14 mouse cellular contexts compared by ENCODE assay signal in genomic region chr15:61455042-61455441, GRCm38 (mm10).
"Had no signal": no experiment of that assay in that cellular context is flagged by ENCODE, and none has a peak within 500 bp of the region (broad histone marks: within the 10 kb centered on the region; RNA-seq: fewer than 3 reads in every experiment).

No protein-coding gene starts in this region.

- H3K4me1 ChIP-seq: neural tube, embryonic 15.5 days; stomach, embryonic 15.5 days had no signal

- H3K27ac ChIP-seq: neural tube, embryonic 15.5 days; stomach, postnatal 0 days had no signal

- H3K9me3 ChIP-seq: neural tube, embryonic 15.5 days; stomach, embryonic 15.5 days had no signal

- H3K27me3 ChIP-seq: neural tube, embryonic 15.5 days; stomach, embryonic 15.5 days had no signal

- H3K4me3 ChIP-seq: neural tube, embryonic 15.5 days; stomach, embryonic 15.5 days had no signal

- H3K9ac ChIP-seq: neural tube, embryonic 15.5 days; stomach, embryonic 15.5 days had no signal

- H3K4me2 ChIP-seq: neural tube, embryonic 15.5 days; stomach, embryonic 15.5 days had no signal

- H3K36me3 ChIP-seq: neural tube, embryonic 15.5 days; stomach, embryonic 15.5 days had no signal

- DNase-seq: retina, postnatal 1 day; right cerebral cortex, postnatal 14 days; right cerebral cortex, postnatal 25 days; right cerebral cortex, postnatal 4 days; spleen, adult 18-20 months; thymus, adult 18-20 months; thymus, adult 2 months; thymus, postnatal 14 days; thymus, postnatal 25 days; thymus, postnatal 36 days; thymus, postnatal 4 days had no signal
